Mouse (Mus musculus) right cerebral cortex, adult 18-20 months (tissue): ENCODE results near the gene Fbxw2.
"Not testable (repeated sequence)": the region's sequence is repeated elsewhere in the genome, so short reads cannot be mapped to it uniquely, and the experiment has no call there.

Experiments
- DNase-seq: peaks from one replicate; pipeline ENCODE4 v3.0.0; 2022; ENCODE audit warnings: mixed read lengths

Gene Fbxw2

GRCm38 (mm10) chr2:34810775-34811174, 15.3 kb downstream of the Fbxw2 start:
- no peak for DNase-seq

GRCm38 (mm10) chr2:34809568-34809967, 16.5 kb downstream of the Fbxw2 start:
- no peak for DNase-seq

- DNase-seq: no peak
These were observed 18.1 kb downstream of the Fbxw2 start for GRCm38 (mm10) chr2:34808057-34808456.

GRCm38 (mm10) chr2:34805364-34805950, 20.7 kb downstream of the Fbxw2 start:
- DNase-seq: no peak

DNA sequence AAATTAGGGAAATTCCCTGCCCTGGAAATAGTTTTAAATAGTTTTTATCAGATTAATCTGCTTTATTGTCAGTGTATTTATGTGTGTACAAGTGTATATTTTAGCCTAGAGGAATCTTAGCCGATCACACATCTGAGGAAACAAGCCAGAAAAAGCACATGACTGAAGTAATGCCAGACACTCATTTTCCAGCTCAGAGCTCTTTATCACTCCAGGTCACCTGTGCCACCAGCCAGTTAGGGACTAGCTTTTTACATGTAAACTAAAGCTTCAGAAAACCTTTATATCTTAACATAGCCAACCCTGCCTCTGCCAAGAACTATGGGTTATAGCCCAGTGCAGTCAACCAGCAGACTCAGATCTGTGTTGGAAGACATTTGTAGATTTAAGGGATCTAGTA, 21.3 kb downstream of the Fbxw2 start:
- no peak for DNase-seq

DNA sequence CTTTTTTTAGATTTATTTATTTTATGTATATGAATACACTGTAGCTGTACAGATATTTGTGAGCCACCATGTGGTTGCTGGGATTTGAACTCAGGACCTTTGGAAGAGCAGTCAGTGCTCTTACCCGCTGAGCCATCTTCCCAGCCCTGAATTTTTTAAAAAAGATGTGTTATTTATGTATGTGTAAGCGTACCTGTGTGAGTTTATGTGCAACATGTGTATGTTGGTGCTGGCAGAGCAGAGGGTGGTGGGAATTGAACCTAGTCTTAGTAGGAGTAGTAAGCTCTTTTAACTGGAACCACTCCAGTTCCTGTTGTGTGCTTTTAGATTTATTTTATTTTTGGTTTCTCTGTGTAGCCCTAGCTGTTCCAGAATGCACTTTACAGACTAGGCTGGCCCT, 21.9 kb downstream of the Fbxw2 start:
- DNase-seq: no peak

- DNase-seq: no peak
These were observed 22.4 kb downstream of the Fbxw2 start for GRCm38 (mm10) chr2:34803746-34804145.

DNA sequence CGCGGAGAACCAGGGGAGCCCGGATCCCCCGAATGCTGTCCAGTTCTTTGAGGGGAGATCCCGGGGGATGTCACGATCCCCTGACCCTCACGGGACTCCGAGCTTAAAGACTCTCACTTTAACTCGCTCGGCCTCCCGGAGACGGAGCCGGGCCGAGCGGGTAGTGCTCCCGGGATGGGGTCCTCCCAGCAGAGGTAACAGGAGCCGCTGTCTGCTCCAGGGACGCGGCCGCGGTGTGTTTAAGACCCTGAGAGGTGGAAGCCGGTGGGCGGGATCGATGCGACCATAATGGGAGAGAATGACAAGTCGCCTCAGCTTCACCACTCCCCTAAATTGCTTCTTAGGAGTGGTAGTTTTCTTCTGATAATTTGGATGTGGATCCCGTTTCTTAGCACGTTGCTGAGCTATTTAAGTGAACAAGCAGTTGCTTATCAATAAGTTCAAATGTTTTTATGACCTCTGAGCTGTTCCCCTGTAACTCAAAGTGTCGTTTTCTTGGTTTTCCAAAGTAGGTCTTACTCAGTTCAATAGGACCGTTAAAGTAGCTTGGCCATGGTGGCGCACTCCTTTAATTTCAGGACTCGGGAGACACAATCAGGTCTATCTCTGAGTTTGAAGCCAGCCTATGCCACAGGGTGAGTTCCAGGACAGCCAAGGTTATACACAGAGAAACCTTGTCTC, 23.4 kb downstream of the Fbxw2 start:
- peak; percentile 22 for DNase-seq

GRCm38 (mm10) chr2:34801516-34802482, 24.3 kb downstream of the Fbxw2 start:
- DNase-seq: peak; percentile 98

- no peak for DNase-seq
These were observed 25.7 kb downstream of the Fbxw2 start for GRCm38 (mm10) chr2:34800371-34800770.

GRCm38 (mm10) chr2:34799357-34800256, 26.5 kb downstream of the Fbxw2 start, which contains the start of gene Rabepk:
Rabepk (minus strand) TSS chr2:34799912.
- peak; percentile 87 for DNase-seq

DNA sequence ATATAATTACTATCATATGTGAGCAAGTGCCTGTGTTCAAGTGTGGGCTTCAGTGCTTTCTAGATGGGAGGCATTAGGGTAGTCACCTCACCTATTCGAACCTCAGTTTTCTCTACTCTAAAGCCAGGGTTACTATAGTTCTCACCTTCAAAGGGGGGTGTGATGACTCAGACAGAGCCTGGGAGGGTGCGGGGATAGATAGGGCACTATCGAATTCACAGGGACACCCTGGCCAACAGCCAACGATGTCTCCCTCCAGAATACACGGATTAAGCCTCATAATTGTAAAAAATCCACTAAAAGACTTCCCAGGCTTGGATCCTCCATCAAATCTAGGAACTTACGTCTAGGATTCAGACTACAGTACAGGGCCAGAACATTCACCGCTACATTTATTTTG, 30.7 kb downstream of the Fbxw2 start:
- DNase-seq: no peak

GRCm38 (mm10) chr2:34794511-34794910, 31.6 kb downstream of the Fbxw2 start:
- no peak for DNase-seq

GRCm38 (mm10) chr2:34792543-34792942, 33.6 kb downstream of the Fbxw2 start:
- DNase-seq: not testable (repeated sequence)

- DNase-seq: no peak
These were observed 35.8 kb downstream of the Fbxw2 start for GRCm38 (mm10) chr2:34790282-34790681.

DNA sequence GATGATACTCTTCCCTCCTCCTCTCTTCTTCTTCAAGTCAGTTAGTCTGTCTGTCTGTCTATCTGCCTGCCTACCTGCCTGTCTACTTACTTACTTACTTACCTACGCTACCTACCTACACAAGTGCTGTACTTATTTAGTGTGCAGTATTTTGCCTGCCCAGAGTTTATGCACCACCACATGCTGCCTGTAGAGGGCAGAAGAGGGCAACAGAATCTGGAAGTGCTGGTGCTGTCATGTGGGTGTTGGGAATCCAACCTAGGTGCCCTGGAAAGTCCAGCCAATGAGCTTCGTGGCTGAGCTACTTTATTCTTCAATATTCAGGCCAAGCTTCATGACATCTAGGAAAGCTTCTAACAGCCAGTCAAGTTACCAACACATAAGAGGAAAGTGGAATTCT, 42.0 kb downstream of the Fbxw2 start:
- DNase-seq: no peak

- no peak for DNase-seq
These were observed 42.8 kb downstream of the Fbxw2 start for GRCm38 (mm10) chr2:34783064-34784020.

DNA sequence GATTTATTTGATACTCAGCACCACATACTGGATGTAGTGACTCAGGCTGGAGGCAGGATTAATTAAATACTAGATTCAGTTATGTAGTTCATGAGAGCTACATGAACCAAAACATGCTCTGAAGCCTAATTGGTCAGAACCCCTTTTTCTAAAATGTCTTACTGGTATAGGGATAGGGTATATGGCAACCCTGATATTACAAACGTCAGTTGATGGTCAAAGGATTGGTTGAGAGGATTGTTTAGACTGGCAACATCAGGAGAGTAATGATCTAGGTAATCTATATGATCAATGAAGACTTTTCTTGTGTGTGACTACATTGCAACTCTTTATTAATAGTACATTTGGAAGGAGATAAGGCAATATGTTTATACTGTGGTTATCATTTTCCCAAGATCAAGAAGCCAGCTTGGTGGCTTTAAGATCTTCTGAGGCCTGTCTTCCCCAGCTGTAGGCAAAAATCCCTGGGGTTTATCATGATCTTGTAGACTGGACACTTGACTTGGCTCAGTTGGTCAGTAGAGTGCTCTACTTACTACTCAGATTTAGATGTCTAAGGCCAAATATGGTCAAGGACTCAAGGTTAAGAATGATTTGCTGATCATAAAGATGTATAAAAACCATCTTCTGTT, 48.8 kb downstream of the Fbxw2 start:
- DNase-seq: no peak

GRCm38 (mm10) chr2:34774493-34774892, 51.6 kb downstream of the Fbxw2 start:
- no peak for DNase-seq

DNA sequence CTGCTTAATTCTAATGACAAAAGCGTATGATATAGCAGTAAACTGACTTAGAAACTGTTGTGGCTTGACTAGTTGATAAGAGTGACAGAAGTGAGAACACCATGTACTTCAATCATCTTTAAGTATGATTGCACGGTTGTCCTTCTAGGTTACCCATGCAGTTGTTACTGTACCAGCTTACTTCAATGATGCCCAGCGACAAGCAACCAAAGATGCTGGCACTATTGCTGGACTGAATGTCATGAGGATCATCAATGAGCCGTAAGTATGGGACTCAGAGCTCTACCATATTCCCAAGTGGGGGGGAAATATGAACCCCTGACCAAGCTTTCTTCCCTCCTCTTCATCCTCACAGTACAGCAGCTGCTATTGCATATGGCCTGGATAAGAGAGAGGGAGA, 52.4 kb downstream of the Fbxw2 start:
- DNase-seq: no peak
